Mouse (Mus musculus) Patski (cell line): ENCODE results near the gene Olfr1423. TPM values are rescaled to one million over a fixed set of nuclear protein-coding genes. Genes with fewer than 3 reads are reported as not detected.

Source experiments
- ATAC-seq: fragments of 100-300 bp; one replicate; pipeline ENCODE4 v1.8.0; 2021
- CTCF ChIA-PET: fragments of 350-600 bp; sonication (Branson Sonifier 250); formaldehyde crosslinking; loops from one replicate; lab custom pipeline; 2022; ENCODE audit warnings: inconsistent platforms; lab: Charles Lee
- POLR2A ChIA-PET: fragments of 350-600 bp; sonication (Branson Sonifier 250); formaldehyde crosslinking; loops from one replicate; lab custom pipeline; 2022; ENCODE audit warnings: antibody characterized with exemption, inconsistent platforms; lab: Charles Lee
- DNase-seq: peaks from one replicate; pipeline ENCODE4 v3.0.0-alpha.2; 2011; ENCODE audit warnings: low read depth, low spot score
- H3K27me3 ChIP-seq: fragments of 371-371 bp; one replicate; pipeline ENCODE4 v1.5.1; 2021
- CTCF ChIP-seq: fragments of 100-300 bp; IDR thresholded peaks from one replicate; pipeline ENCODE4 v1.5.1; 2021
- in situ Hi-C: fragments of 300-500 bp; cut with MboI; formaldehyde crosslinking; loops from 3 replicates; pipeline ENCODE4 v1.11.1; 2018; ENCODE audit warnings: low pct_unique_long_range_greater_than_20kb, mixed read lengths
- polyA plus RNA-seq: library from polyadenylated mRNA; unstranded; gene quantifications from one replicate; pipeline ENCODE4 v1.2.3, GENCODE M21; 2021

Olfr1423 gene
- polyA plus RNA-seq, 1 experiment from 2014 or later: not detected

DNA sequence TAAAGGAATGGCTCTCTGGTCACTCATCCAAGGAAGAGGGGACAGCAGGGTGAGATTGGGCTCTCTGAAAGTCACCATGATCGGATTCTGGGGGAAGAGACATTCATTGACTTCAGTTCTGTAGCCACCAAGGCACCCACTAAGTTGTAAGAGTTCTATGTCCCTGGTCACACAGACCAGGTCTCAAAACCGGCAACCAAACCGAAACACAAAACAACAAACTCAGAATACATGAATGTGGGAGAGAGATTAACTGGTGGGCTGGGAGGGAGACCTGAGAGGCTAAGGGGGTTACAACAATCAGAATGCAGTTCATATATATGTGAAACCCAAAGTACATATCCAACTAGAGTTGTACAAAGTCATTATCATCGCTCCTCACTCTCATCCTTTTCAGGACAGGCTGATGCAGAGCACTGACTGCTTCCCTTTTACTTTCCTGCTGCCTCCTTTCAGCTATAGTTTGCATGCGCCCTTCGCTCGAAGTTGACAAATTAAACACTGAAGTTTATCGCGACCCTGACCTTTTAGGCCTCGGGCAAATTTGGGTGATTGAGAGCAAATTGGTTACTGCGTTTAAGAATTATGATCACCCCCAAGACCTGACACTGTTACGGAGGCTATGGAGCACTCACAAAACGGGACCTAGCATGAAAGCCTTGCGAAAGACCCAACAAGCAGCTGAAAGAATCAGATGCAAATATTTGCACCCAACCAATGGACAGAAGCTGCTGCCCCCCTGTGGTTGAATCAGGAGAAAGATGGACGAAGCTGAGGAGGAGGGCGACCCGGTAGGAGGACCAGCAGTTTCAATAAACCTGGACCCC, 33.8 kb downstream of the Olfr1423 start:
- in situ Hi-C loops: loop anchor here (5.0 kb wide), 2 partner anchors 95 to 235 kb away; partner anchors contain the start of genes Mrpl16 and Patl1
- POLR2A ChIA-PET: interaction anchor here (1.2 kb wide), 1 partner anchor 66 kb away, joined by 3 read pairs; no protein-coding TSS in a partner anchor
- ATAC-seq: no peak

DNA sequence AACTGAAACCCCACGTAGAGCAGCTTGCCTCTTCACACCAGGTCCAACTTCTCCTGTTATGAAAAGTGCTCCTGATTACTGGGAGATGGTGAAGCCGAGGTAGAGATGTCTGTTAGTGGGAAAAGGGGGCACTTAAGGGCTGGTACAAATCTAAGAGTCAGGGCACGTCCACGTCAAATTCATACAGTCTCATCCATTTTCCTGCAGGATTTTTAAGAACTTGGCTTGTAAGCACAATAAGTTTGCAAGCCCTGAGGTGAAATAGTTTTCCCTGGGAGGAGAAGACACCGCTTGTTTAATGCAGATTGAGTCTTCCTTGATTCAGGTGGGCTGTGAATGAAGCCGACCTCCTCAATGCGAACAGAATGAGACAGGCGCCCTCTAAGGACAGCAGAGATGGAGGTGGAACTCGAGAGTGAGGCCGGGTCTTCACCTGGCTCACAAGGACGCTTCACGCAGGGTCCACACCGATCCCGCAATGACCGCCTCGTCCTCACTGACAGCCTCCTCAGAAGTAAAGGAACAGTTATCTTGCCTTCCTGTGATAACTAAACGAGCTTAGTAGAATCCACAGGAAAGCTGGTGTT, 34.7 kb downstream of the Olfr1423 start:
- ATAC-seq (no peak), DNase-seq (no peak)
- H3K27me3 ChIP-seq: no peaks in the 10 kb centered on the region
- CTCF ChIA-PET: interaction anchor here (0.7 to 3.1 kb wide), 12 partner anchors 13 to 229 kb away, joined by 3 to 12 read pairs (median 4); no protein-coding TSS in a partner anchor
- POLR2A ChIA-PET: interaction anchor here (1.3 kb wide), 1 partner anchor 40 kb away, joined by 5 read pairs; no protein-coding TSS in a partner anchor
- in situ Hi-C loops: loop anchor here (5.0 kb wide), 2 partner anchors 94 to 234 kb away; partner anchors contain the start of genes Mrpl16 and Patl1
- no peak for TF ChIP-seq CTCF

More for the DNA sequence above, 33.8 kb downstream of the Olfr1423 start:
- DNase-seq: no peak
- TF ChIP-seq CTCF: peak; percentile 79
- no peaks in the 10 kb centered on the region for H3K27me3 ChIP-seq
- CTCF ChIA-PET: interaction anchor here (0.7 to 3.4 kb wide), 16 partner anchors 16 to 244 kb away, joined by 3 to 13 read pairs (median 4); no protein-coding TSS in a partner anchor

- ChIA-PET POLR2A (interaction anchor here (1.0 to 1.3 kb wide), 2 partner anchors 39 to 64 kb away, joined by 3 to 5 read pairs; no protein-coding TSS in a partner anchor), CTCF (interaction anchor here (0.6 to 3.1 kb wide), 10 partner anchors 10 to 52 kb away, joined by 3 to 12 read pairs (median 4); no protein-coding TSS in a partner anchor)
- in situ Hi-C loops: loop anchor here (5.0 kb wide), 2 partner anchors 93 to 233 kb away; partner anchors contain the start of genes Mrpl16 and Patl1
- no peaks in the 10 kb centered on the region for H3K27me3 ChIP-seq
- no peak for ATAC-seq
- no peak for DNase-seq
- no peak for TF ChIP-seq CTCF
Observed at GRCm38 (mm10) chr19:12005376-12006360, 35.4 kb downstream of the Olfr1423 start.

DNA sequence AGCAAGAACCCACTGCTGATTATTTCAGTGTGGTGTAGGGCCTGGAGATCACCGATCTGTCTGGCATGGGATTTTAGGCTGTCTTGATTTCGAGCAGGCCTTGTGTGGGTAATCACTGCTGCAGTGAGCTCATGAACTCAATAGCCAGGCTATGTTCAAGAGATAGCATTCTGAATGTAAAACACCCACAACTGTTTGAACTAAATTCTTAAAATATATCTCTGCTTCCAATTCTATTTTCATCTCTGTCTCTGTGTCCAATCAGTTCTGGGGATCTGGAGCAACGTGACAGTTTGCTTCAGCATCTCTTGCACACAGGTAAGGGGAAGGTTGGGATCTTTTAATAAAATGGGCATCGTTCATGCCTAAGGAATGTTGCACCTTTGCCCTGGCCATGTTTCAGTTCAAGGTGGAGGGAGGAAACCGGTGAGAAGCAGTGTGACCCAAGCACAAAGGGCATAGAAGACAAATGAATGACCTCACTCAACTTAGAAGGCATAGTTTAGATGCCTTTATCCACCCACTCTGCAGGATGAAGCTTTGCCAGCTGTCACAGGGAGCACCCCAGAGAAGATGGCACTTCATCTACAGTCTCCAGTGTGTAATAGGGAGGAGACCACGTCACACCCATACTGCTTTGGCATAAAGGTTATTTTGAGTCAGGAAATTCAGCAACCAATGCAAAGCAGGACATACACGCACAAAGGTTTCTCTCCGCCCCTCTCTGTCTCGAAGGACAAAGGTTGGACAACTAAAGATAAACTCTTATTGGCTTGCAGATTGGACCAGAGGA, 36.7 kb downstream of the Olfr1423 start:
- no peaks in the 10 kb centered on the region for H3K27me3 ChIP-seq
- ATAC-seq: peak; percentile 68
- POLR2A ChIA-PET: interaction anchor here (1.0 kb wide), 2 partner anchors 39 to 63 kb away, joined by 3 read pairs; no protein-coding TSS in a partner anchor
- CTCF ChIA-PET: interaction anchor here (0.6 to 3.1 kb wide), 3 partner anchors 18 to 34 kb away, joined by 3 to 12 read pairs (median 4); no protein-coding TSS in a partner anchor
- in situ Hi-C loops: loop anchor here (5.0 kb wide), 2 partner anchors 92 to 232 kb away; partner anchors contain the start of genes Mrpl16 and Patl1
- no peak for TF ChIP-seq CTCF
- no peak for DNase-seq

DNA sequence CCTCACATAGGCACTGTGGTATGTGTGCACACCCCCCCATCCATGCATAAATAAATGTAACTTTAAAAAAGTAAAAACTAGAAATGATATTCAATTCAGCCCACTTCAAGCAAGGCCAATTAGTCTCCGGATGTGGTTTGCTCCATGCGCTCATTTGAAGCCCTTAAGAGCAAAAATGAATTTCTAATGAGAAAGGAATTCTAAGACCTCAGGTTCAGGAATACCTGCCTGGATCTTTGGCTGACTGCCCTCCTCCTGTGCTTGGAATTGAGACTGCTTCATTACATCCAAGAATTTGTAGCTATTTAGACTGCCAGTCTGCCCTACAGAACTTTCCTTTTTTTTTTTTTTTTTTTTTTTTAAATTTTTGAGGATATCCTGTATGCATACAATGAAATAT, 37.5 kb downstream of the Olfr1423 start:
- in situ Hi-C loops: no loop called here

GRCm38 (mm10) chr19:12002791-12003190, 38.3 kb downstream of the Olfr1423 start:
- no peaks in the 10 kb centered on the region for H3K27me3 ChIP-seq
- ChIA-PET CTCF (interaction anchor here (1.0 to 4.0 kb wide), 3 partner anchors 9 to 27 kb away, joined by 4 to 9 read pairs (median 5); no protein-coding TSS in a partner anchor), POLR2A (interaction anchor here (1.7 kb wide), 1 partner anchor 37 kb away, joined by 6 read pairs; the partner anchor contains the start of gene Osbp)
- DNase-seq: no peak
- in situ Hi-C loops: no loop called here
- no peak for TF ChIP-seq CTCF
- no peak for ATAC-seq

More for the DNA sequence above, 37.5 kb downstream of the Olfr1423 start:
- DNase-seq (no peak), ATAC-seq (peak; percentile 68)
- ChIA-PET POLR2A (interaction anchor here (0.6 kb wide), 1 partner anchor 32 kb away, joined by 3 read pairs; no protein-coding TSS in a partner anchor), CTCF (interaction anchor here (1.0 to 4.0 kb wide), 4 partner anchors 9 to 33 kb away, joined by 4 to 12 read pairs (median 7); no protein-coding TSS in a partner anchor)
- TF ChIP-seq CTCF: no peak
- H3K27me3 ChIP-seq: no peaks in the 10 kb centered on the region

- in situ Hi-C loops: no loop called here
- POLR2A ChIA-PET: interaction anchor here (0.6 to 1.7 kb wide), 3 partner anchors 17 to 36 kb away, joined by 4 to 6 read pairs (median 5); partner anchors contain the start of gene Osbp
- DNase-seq (no peak), ATAC-seq (no peak)
- CTCF ChIA-PET: interaction anchor here (0.6 to 4.0 kb wide), 5 partner anchors 8 to 34 kb away, joined by 3 to 9 read pairs (median 4); no protein-coding TSS in a partner anchor
- no peak for TF ChIP-seq CTCF
- no peaks in the 10 kb centered on the region for H3K27me3 ChIP-seq
Observed at GRCm38 (mm10) chr19:12002125-12002524, 39.0 kb downstream of the Olfr1423 start.

GRCm38 (mm10) chr19:12001686-12002085, 39.4 kb downstream of the Olfr1423 start:
- CTCF ChIA-PET: interaction anchor here (0.6 to 4.0 kb wide), 6 partner anchors 7 to 33 kb away, joined by 3 to 9 read pairs (median 3); no protein-coding TSS in a partner anchor
- TF ChIP-seq CTCF: no peak
- no peak for DNase-seq
- H3K27me3 ChIP-seq: no peaks in the 10 kb centered on the region
- in situ Hi-C loops: no loop called here
- ATAC-seq: no peak
- POLR2A ChIA-PET: interaction anchor here (1.3 to 1.7 kb wide), 2 partner anchors 24 to 36 kb away, joined by 5 to 6 read pairs; partner anchors contain the start of gene Osbp
